ENCODE assay signal across 22 mouse cellular contexts in the genomic region with DNA sequence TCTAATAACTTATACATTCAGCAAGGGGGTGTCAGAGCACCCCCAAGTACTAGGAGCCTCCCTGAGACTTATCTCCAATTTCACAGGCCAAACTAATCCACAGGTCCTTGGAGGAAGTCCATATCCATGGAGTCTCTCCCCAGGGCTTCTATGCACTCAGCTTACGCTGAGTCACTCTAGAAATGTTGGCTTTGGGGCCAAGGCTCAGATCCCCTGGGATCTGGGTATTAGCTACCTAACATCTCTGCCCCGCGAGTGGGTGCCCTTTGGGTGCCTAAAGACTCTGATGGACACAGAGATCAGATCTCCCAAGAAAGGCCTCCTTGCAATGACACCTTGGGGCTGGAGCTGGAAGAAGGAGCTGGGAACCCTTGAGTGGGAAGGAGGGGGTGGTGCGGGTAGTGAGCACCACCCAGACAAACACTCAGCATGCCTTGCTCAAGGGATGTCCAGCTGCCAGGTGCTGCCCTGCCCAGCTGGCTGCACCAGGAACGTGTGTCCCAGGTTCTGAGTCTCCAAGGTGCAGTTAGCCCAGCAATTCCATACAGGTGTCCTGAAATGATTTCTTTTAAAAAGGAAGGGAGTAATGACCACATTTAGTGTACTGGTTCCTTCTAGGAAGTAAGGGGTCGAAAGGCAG. TPM values are rescaled to one million over a fixed set of nuclear protein-coding genes. Genes with fewer than 3 reads are reported as not detected.
A peak's percentile ranks its signal among the peaks of the same experiment; 100 is the strongest.
DNase-seq lines count a peak whose midpoint lies in the region; ATAC-seq and TF ChIP-seq lines count a peak whose summit lies in the region.
"Had no signal": no experiment of that assay in that cellular context is flagged by ENCODE, and none has a peak within 500 bp of the region (broad histone marks: within the 10 kb centered on the region; RNA-seq: fewer than 3 reads in every experiment).

No protein-coding gene starts in this region.

- no peaks in the 10 kb centered on the region for H3K27me3 ChIP-seq in lung, embryonic 15.5 days
- no peaks in the 10 kb centered on the region; the same call in none of the 2 replicates for H3K27me3 ChIP-seq in hindbrain, embryonic 12.5 days
- H3K27me3 ChIP-seq: CH12.LX; heart, embryonic 12.5 days; hindbrain, embryonic 15.5 days; intestine, embryonic 15.5 days; midbrain, embryonic 12.5 days; stomach, embryonic 15.5 days had no signal

- H3K4me2 ChIP-seq in lung, embryonic 15.5 days: no peak overlapping the region
- H3K4me2 ChIP-seq in hindbrain, embryonic 12.5 days (replicated peaks): no peak overlapping the region
- H3K4me2 ChIP-seq: heart, embryonic 12.5 days; hindbrain, embryonic 15.5 days; intestine, embryonic 15.5 days; liver, embryonic 12.5 days; midbrain, embryonic 12.5 days; stomach, embryonic 15.5 days had no signal

- no peak for TF ChIP-seq POLR2A in lung, adult 2 months (IDR thresholded peaks at IDR 0.05; ENCODE audit: borderline replicate concordance, extremely low read depth, low read depth, low read length)

- no peak overlapping the region for H3K9ac ChIP-seq in lung, embryonic 15.5 days
- H3K9ac ChIP-seq in hindbrain, embryonic 12.5 days: no peak overlapping the region
- H3K9ac ChIP-seq: heart, embryonic 12.5 days; hindbrain, embryonic 15.5 days; intestine, embryonic 15.5 days; liver, embryonic 12.5 days; midbrain, embryonic 12.5 days; stomach, embryonic 15.5 days had no signal

- WGBS in lung, adult 2 months: 71% methylated on average over 6 of the region's 6 CpGs
- WGBS in lung, embryonic 15.5 days: 68% methylated on average over 6 of the region's 6 CpGs
- WGBS in hindbrain, embryonic 12.5 days: 85% methylated on average over 6 of the region's 6 CpGs

- H3K27ac ChIP-seq in lung, embryonic 15.5 days: peak overlapping the region; percentile 8; the same call in 1 of the 2 replicates
- H3K27ac ChIP-seq in hindbrain, embryonic 12.5 days: no peak overlapping the region
- H3K27ac ChIP-seq: hindbrain, embryonic 15.5 days; intestine, embryonic 15.5 days; liver, embryonic 12.5 days; macrophage; midbrain, embryonic 12.5 days; stomach, embryonic 15.5 days had no signal

- no peaks in the 10 kb centered on the region for H3K9me3 ChIP-seq in lung, embryonic 15.5 days
- H3K9me3 ChIP-seq in hindbrain, embryonic 12.5 days (replicated peaks): no peaks in the 10 kb centered on the region
- H3K9me3 ChIP-seq: heart, embryonic 12.5 days; hindbrain, embryonic 15.5 days; intestine, embryonic 15.5 days; liver, embryonic 12.5 days; midbrain, embryonic 12.5 days; stomach, embryonic 15.5 days had no signal

- H3K36me3 ChIP-seq in lung, embryonic 15.5 days: no peaks in the 10 kb centered on the region
- H3K36me3 ChIP-seq in hindbrain, embryonic 12.5 days: no peaks in the 10 kb centered on the region
- H3K36me3 ChIP-seq: heart, embryonic 12.5 days; hindbrain, embryonic 15.5 days; intestine, embryonic 15.5 days; liver, embryonic 12.5 days; midbrain, embryonic 12.5 days; stomach, embryonic 15.5 days had no signal

- H3K4me3 ChIP-seq in lung, adult 2 months (replicated peaks; ENCODE audit: extremely low read depth, low read depth, low read length): no peak overlapping the region
- H3K4me3 ChIP-seq in lung, embryonic 15.5 days: no peak overlapping the region
- H3K4me3 ChIP-seq in hindbrain, embryonic 12.5 days: no peak overlapping the region
- H3K4me3 ChIP-seq: heart, embryonic 12.5 days; hindbrain, embryonic 15.5 days; intestine, embryonic 15.5 days; liver, embryonic 12.5 days; midbrain, embryonic 12.5 days; stomach, embryonic 15.5 days had no signal

- peaks cover 11% of the 10 kb centered on the region for H3K4me1 ChIP-seq in lung, adult 2 months (ENCODE audit: control insufficient read depth, insufficient read depth, low read length)
- H3K4me1 ChIP-seq in lung, embryonic 15.5 days: peaks cover 30% of the 10 kb centered on the region
- peaks cover 13% of the 10 kb centered on the region for H3K4me1 ChIP-seq in hindbrain, embryonic 12.5 days
- H3K4me1 ChIP-seq: stomach, embryonic 15.5 days had no signal

- TF ChIP-seq CTCF in lung, adult 2 months (IDR thresholded peaks at IDR 0.05; ENCODE audit: insufficient read depth, low read length): no peak

- peak; percentile 3 for DNase-seq in adrenal gland, adult 2 months
- DNase-seq in adrenal gland, adult 8-10 months: no peak
- DNase-seq in lung, adult 18-20 months: peak; percentile 81 to 87
- DNase-seq in lung, adult 2 months: no peak
- peak; percentile 54 to 78 for DNase-seq in lung, postnatal 4 days
- no peak for DNase-seq in spleen, postnatal 36 days (ENCODE audit: low spot score in 2 of 2)
- DNase-seq: adrenal gland, postnatal 10 days; cerebellum, adult 11 months; cerebellum, postnatal 14 days; kidney, adult 9 months; spleen, adult 18-20 months; thymus, adult 2 months had no signal

- ATAC-seq in lung, embryonic 15.5 days (ENCODE audit: borderline replicate concordance, extremely low read depth, low FRiP score, low TSS enrichment): no peak
- no peak for ATAC-seq in hindbrain, embryonic 12.5 days (ENCODE audit: low FRiP score)
- ATAC-seq: intestine, embryonic 15.5 days; liver, embryonic 12.5 days had no signal

RNA-seq across cellular contexts. Expression of a gene that starts 11.7 kb away (rescaled TPM):
- total RNA-seq in adrenal gland, adult 2 months (2021): 100 to 1,000 TPM in 1 of 2 experiments, 10 to 100 TPM in 1; 90.8 to 142 TPM
- polyA plus RNA-seq in adrenal gland, adult 2 months (2012; rRNA removed): 72.7 and 95.8 TPM in 2 replicates
- total RNA-seq in adrenal gland, adult 8-10 months (2022): 100 to 1,000 TPM in 2 of 4 experiments, 10 to 100 TPM in 2; 90.3 to 192 (median 125) TPM
- 51.6 and 52.6 TPM in 2 replicates for polyA plus RNA-seq in lung, adult 2 months (2012; rRNA removed)
- 19.8 and 23.8 TPM in 2 replicates for polyA plus RNA-seq in lung, embryonic 15.5 days (2015; fragmentation: Nextera tagmentation; extraction: Ambion mirVana)
- polyA plus RNA-seq in hindbrain, embryonic 12.5 days (2016; fragmentation: Nextera tagmentation; extraction: Ambion mirVana): 66.5 and 69.4 TPM in 2 replicates

Comparison
In these comparisons a context has a peak if more than half of its experiments do, and no peak if none do; other contexts are left out.
1. DNase-seq: peak in adrenal gland, adult 2 months (single experiment), lung, adult 18-20 months (2 of 2) and lung, postnatal 4 days (2 of 2); none in adrenal gland, adult 8-10 months (single experiment), lung, adult 2 months (single experiment) and spleen, postnatal 36 days (0 of 2).